Mouse (Mus musculus): ENCODE measurements around the gene Myo1g.
A peak's percentile ranks its signal among the peaks of the same experiment; 100 is the strongest.

DNA sequence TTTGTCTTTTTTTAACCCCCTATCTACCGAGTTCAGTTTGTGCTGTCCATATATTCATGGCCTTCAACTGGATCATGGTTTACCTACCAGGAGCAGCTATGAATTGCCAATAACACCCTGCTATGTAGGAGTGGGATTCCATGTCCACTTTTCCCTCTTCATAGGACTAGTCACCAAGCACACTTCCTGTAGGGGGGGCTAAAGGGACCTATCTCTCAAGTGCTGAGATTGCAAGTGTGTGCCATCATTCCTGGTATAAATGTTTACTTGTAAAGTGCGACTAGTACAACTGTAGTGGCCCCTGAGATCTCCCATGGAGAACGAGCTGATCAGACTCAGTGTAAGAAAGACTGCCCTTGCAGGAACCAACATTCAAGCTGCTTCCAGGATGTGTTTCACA, 37.5 kb upstream of the Myo1g start:
- 0 out of 2 replicates have a peak, but pooled peaks have one; percentile 11 for TF ChIP-seq CTCF (IDR thresholded peaks at IDR 0.05)
- TF ChIP-seq POLR2A (IDR thresholded peaks at IDR 0.05; ENCODE audit: insufficient read depth, low read depth, low read length), result no peak
- no peak for TF ChIP-seq EP300 (IDR thresholded peaks at IDR 0.05; ENCODE audit: insufficient read depth, low read depth, low read length)

All from heart, adult 2 months (tissue).